Mouse (Mus musculus) heart, adult 2 months (tissue): ENCODE data around the gene Cntfr.

Experiments used
- CTCF ChIP-seq: fragments of 200-600 bp; IDR thresholded peaks from 2 replicates; pipeline ENCODE4 v1.8.1; 2022; ENCODE audit warnings: antibody characterized with exemption, mild to moderate bottlenecking, moderate library complexity
- POLR2A ChIP-seq: fragments of 200-500 bp; IDR thresholded peaks from 2 replicates; pipeline ENCODE4 v1.6.1; 2011; ENCODE audit warnings: mild to moderate bottlenecking, low read depth, low read length, control low read depth; ENCODE audit not compliant: insufficient read depth

DNA sequence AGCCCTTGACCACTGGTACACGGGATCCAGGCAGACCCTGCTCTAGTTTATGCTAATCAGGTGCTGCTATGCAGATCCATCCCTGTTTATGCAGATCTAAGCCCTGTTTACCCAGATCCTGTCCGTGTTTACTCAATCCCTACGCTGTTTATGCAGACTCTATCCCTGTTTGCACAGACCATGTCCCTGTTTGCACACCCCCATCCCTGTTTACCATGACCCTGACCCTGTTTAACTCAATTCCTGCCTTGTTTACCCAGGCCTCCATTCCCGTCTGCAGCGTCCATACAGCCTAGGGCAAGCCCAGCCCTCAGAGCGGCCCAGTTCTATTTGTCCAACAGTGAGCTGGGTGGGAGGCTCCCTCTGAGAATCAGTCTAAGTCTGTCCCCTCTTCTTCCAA, 66.7 kb downstream of the Cntfr start:
- TF ChIP-seq POLR2A (no peak), CTCF (no peak)
